Mouse (Mus musculus): ENCODE results near the gene Iqsec1.

- TF ChIP-seq POLR2A (IDR thresholded peaks at IDR 0.05; ENCODE audit: low read depth, low read length) (no peak), CTCF (IDR thresholded peaks at IDR 0.05; ENCODE audit: extremely low read depth, insufficient read length, insufficient replicate concordance, low read depth, low read length) (no peak)
Observed at GRCm38 (mm10) chr6:90823322-90823721, 165.2 kb downstream of the Iqsec1 start.
